Mouse (Mus musculus): ENCODE data around the gene Gramd4. TPM values are rescaled to one million over a fixed set of nuclear protein-coding genes. Genes with fewer than 3 reads are reported as not detected.
A peak's percentile ranks its signal among the peaks of the same experiment; 100 is the strongest.

Gene Gramd4
- polyA plus RNA-seq, 1 experiment from 2014 or later = 11.7 TPM

GRCm38 (mm10) chr15:86021301-86021700 lies 36.2 kb upstream of the Gramd4 start:
- no peak for ATAC-seq (ENCODE audit: insufficient read depth, low FRiP score, low TSS enrichment)
- H3K9me3 ChIP-seq (ENCODE audit: control insufficient read depth, low read length) = peaks cover 3% of the 10 kb centered on the region; the same call in 1 of the 2 replicates
- no peaks in the 10 kb centered on the region for H3K27me3 ChIP-seq (ENCODE audit: control insufficient read depth, insufficient read depth, low read length)
- no peak overlapping the region for H3K27ac ChIP-seq (ENCODE audit: low read depth, low read length)
- no peaks in the 10 kb centered on the region for H3K4me1 ChIP-seq (ENCODE audit: control insufficient read depth, insufficient read depth, low read length)
- no peak for DNase-seq (ENCODE audit: low spot score)
- H3K4me2 ChIP-seq (ENCODE audit: low read depth) = no peak overlapping the region
- 80% methylated on average over 9 of the region's 9 CpGs for WGBS
- H3K9ac ChIP-seq (ENCODE audit: low read length) = no peak overlapping the region
- no peak overlapping the region for H3K4me3 ChIP-seq (ENCODE audit: low read depth, low read length)
- H3K36me3 ChIP-seq (ENCODE audit: control insufficient read depth, insufficient read depth, low read length) = no peaks in the 10 kb centered on the region

GRCm38 (mm10) chr15:86021971-86022370 lies 35.5 kb upstream of the Gramd4 start:
- Histone ChIP-seq H3K36me3 (ENCODE audit: control insufficient read depth, insufficient read depth, low read length) (no peaks in the 10 kb centered on the region), H3K4me2 (ENCODE audit: low read depth) (no peak overlapping the region), H3K9ac (ENCODE audit: low read length) (no peak overlapping the region), H3K4me3 (ENCODE audit: low read depth, low read length) (no peak overlapping the region), H3K9me3 (ENCODE audit: control insufficient read depth, low read length) (peaks cover 3% of the 10 kb centered on the region; the same call in 1 of the 2 replicates), H3K4me1 (ENCODE audit: control insufficient read depth, insufficient read depth, low read length) (no peaks in the 10 kb centered on the region), H3K27ac (ENCODE audit: low read depth, low read length) (no peak overlapping the region), H3K27me3 (ENCODE audit: control insufficient read depth, insufficient read depth, low read length) (no peaks in the 10 kb centered on the region)
- DNase-seq (ENCODE audit: low spot score) (no peak), ATAC-seq (ENCODE audit: insufficient read depth, low FRiP score, low TSS enrichment) (no peak)
- whole genome bisulfite sequencing = 85% methylated on average over 9 of the region's 9 CpGs

GRCm38 (mm10) chr15:86027871-86028270 lies 29.6 kb upstream of the Gramd4 start:
- WGBS = 45% methylated on average over 8 of the region's 8 CpGs
- Histone ChIP-seq H3K4me2 (ENCODE audit: low read depth) (peak overlapping the region; percentile 11), H3K36me3 (ENCODE audit: control insufficient read depth, insufficient read depth, low read length) (peaks cover 3% of the 10 kb centered on the region), H3K4me3 (ENCODE audit: low read depth, low read length) (no peak overlapping the region), H3K4me1 (ENCODE audit: control insufficient read depth, insufficient read depth, low read length) (peaks cover 6% of the 10 kb centered on the region; the same call in 1 of the 2 replicates), H3K27me3 (ENCODE audit: control insufficient read depth, insufficient read depth, low read length) (peaks cover 4% of the 10 kb centered on the region), H3K9ac (ENCODE audit: low read length) (no peak overlapping the region), H3K9me3 (ENCODE audit: control insufficient read depth, low read length) (peaks cover 11% of the 10 kb centered on the region), H3K27ac (ENCODE audit: low read depth, low read length) (no peak overlapping the region)
- ATAC-seq (ENCODE audit: insufficient read depth, low FRiP score, low TSS enrichment) (no peak), DNase-seq (ENCODE audit: low spot score) (no peak)

GRCm38 (mm10) chr15:86029981-86030380 lies 27.5 kb upstream of the Gramd4 start:
- H3K9ac ChIP-seq (ENCODE audit: low read length) = no peak overlapping the region
- peaks cover 10% of the 10 kb centered on the region; the same call in 1 of the 2 replicates for H3K4me1 ChIP-seq (ENCODE audit: control insufficient read depth, insufficient read depth, low read length)
- H3K4me2 ChIP-seq (ENCODE audit: low read depth) = peak overlapping the region; percentile 11
- peaks cover 11% of the 10 kb centered on the region for H3K9me3 ChIP-seq (ENCODE audit: control insufficient read depth, low read length)
- H3K4me3 ChIP-seq (ENCODE audit: low read depth, low read length) = no peak overlapping the region
- peaks cover 12% of the 10 kb centered on the region for H3K27me3 ChIP-seq (ENCODE audit: control insufficient read depth, insufficient read depth, low read length)
- ATAC-seq (ENCODE audit: insufficient read depth, low FRiP score, low TSS enrichment) (no peak), DNase-seq (ENCODE audit: low spot score) (no peak)
- H3K36me3 ChIP-seq (ENCODE audit: control insufficient read depth, insufficient read depth, low read length) = peaks cover 3% of the 10 kb centered on the region
- WGBS = 64% methylated on average over 14 of the region's 14 CpGs
- H3K27ac ChIP-seq (ENCODE audit: low read depth, low read length) = no peak overlapping the region

GRCm38 (mm10) chr15:86032811-86033190 lies 24.7 kb upstream of the Gramd4 start:
- DNase-seq (ENCODE audit: low spot score) (peak; percentile 69), ATAC-seq (ENCODE audit: insufficient read depth, low FRiP score, low TSS enrichment) (peak; percentile 6; the same call in 1 of the 2 replicates)
- H3K27ac ChIP-seq (ENCODE audit: low read depth, low read length) = 0 out of 2 replicates have a peak overlapping the region, but pooled peaks have one; percentile 67

GRCm38 (mm10) chr15:86033191-86033841 lies 24.2 kb upstream of the Gramd4 start, which contains the start of gene Celsr1:
Celsr1 (minus strand) TSS chr15:86033777.
- DNase-seq (ENCODE audit: low spot score) (peak; percentile 70), ATAC-seq (ENCODE audit: insufficient read depth, low FRiP score, low TSS enrichment) (peak; percentile 17)
- Histone ChIP-seq H3K27me3 (ENCODE audit: control insufficient read depth, insufficient read depth, low read length) (peaks cover 12% of the 10 kb centered on the region), H3K4me2 (ENCODE audit: low read depth) (peak within 1 kb of the TSS; percentile 89), H3K9ac (ENCODE audit: low read length) (peak within 1 kb of the TSS; percentile 67), H3K36me3 (ENCODE audit: control insufficient read depth, insufficient read depth, low read length) (peaks cover 3% of the 10 kb centered on the region), H3K9me3 (ENCODE audit: control insufficient read depth, low read length) (peaks cover 11% of the 10 kb centered on the region), H3K4me1 (ENCODE audit: control insufficient read depth, insufficient read depth, low read length) (peaks cover 9% of the 10 kb centered on the region; the same call in 1 of the 2 replicates), H3K27ac (ENCODE audit: low read depth, low read length) (peak within 1 kb of the TSS; percentile 67; the same call in 1 of the 2 replicates), H3K4me3 (ENCODE audit: low read depth, low read length) (peak within 1 kb of the TSS; percentile 69)
- WGBS = under 1% methylated on average over 79 of the region's 80 CpGs

More at GRCm38 (mm10) chr15:86032811-86033190, 24.7 kb upstream of the Gramd4 start:
- WGBS = under 1% methylated on average over 38 of the region's 38 CpGs
- H3K9me3 ChIP-seq (ENCODE audit: control insufficient read depth, low read length) = peaks cover 11% of the 10 kb centered on the region
- peaks cover 12% of the 10 kb centered on the region; the same call in 1 of the 2 replicates for H3K4me1 ChIP-seq (ENCODE audit: control insufficient read depth, insufficient read depth, low read length)
- peak overlapping the region; percentile 69 for H3K4me3 ChIP-seq (ENCODE audit: low read depth, low read length)
- peaks cover 3% of the 10 kb centered on the region for H3K36me3 ChIP-seq (ENCODE audit: control insufficient read depth, insufficient read depth, low read length)
- H3K27me3 ChIP-seq (ENCODE audit: control insufficient read depth, insufficient read depth, low read length) = peaks cover 12% of the 10 kb centered on the region
- peak overlapping the region; percentile 89 for H3K4me2 ChIP-seq (ENCODE audit: low read depth)
- H3K9ac ChIP-seq (ENCODE audit: low read length) = peak overlapping the region; percentile 67

- H3K4me1 ChIP-seq (ENCODE audit: control insufficient read depth, insufficient read depth, low read length) = peaks cover 9% of the 10 kb centered on the region; the same call in 1 of the 2 replicates
- H3K9ac ChIP-seq (ENCODE audit: low read length) = peak overlapping the region; percentile 67
- peaks cover 12% of the 10 kb centered on the region for H3K27me3 ChIP-seq (ENCODE audit: control insufficient read depth, insufficient read depth, low read length)
- ATAC-seq (ENCODE audit: insufficient read depth, low FRiP score, low TSS enrichment) = peak; percentile 82
- H3K9me3 ChIP-seq (ENCODE audit: control insufficient read depth, low read length) = peaks cover 11% of the 10 kb centered on the region
- peak overlapping the region; percentile 69 for H3K4me3 ChIP-seq (ENCODE audit: low read depth, low read length)
- H3K27ac ChIP-seq (ENCODE audit: low read depth, low read length) = peak overlapping the region; percentile 67; the same call in 1 of the 2 replicates
- H3K36me3 ChIP-seq (ENCODE audit: control insufficient read depth, insufficient read depth, low read length) = peaks cover 3% of the 10 kb centered on the region
- DNase-seq (ENCODE audit: low spot score) = peak; percentile 85
- peak overlapping the region; percentile 89 for H3K4me2 ChIP-seq (ENCODE audit: low read depth)
- under 1% methylated on average over 33 of the region's 44 CpGs for WGBS
Measured at GRCm38 (mm10) chr15:86034021-86034523, 23.4 kb upstream of the Gramd4 start.

- Histone ChIP-seq H3K4me3 (ENCODE audit: low read depth, low read length) (no peak overlapping the region), H3K27me3 (ENCODE audit: control insufficient read depth, insufficient read depth, low read length) (peaks cover 12% of the 10 kb centered on the region), H3K36me3 (ENCODE audit: control insufficient read depth, insufficient read depth, low read length) (peaks cover 3% of the 10 kb centered on the region; the same call in 1 of the 2 replicates), H3K9me3 (ENCODE audit: control insufficient read depth, low read length) (peaks cover 11% of the 10 kb centered on the region), H3K4me2 (ENCODE audit: low read depth) (peak overlapping the region; percentile 89), H3K27ac (ENCODE audit: low read depth, low read length) (no peak overlapping the region), H3K4me1 (ENCODE audit: control insufficient read depth, insufficient read depth, low read length) (peaks cover 9% of the 10 kb centered on the region; the same call in 1 of the 2 replicates), H3K9ac (ENCODE audit: low read length) (peak overlapping the region; percentile 5; the same call in 1 of the 2 replicates)
- DNase-seq (ENCODE audit: low spot score) = peak; percentile 40
- WGBS = 2% methylated on average over 12 of the region's 12 CpGs
- no peak for ATAC-seq (ENCODE audit: insufficient read depth, low FRiP score, low TSS enrichment)
Measured at GRCm38 (mm10) chr15:86034781-86035360, 22.6 kb upstream of the Gramd4 start.

Measured in neural tube, embryonic 11.5 days (tissue).